Mouse (Mus musculus): Measurements from ENCODE around the gene Klf1. TPM values are rescaled to one million over a fixed set of nuclear protein-coding genes. Genes with fewer than 3 reads are reported as not detected.

The Klf1 gene
- 0.31 and 0.41 TPM in 2 replicates for polyA plus RNA-seq (2012; rRNA removed)

DNA sequence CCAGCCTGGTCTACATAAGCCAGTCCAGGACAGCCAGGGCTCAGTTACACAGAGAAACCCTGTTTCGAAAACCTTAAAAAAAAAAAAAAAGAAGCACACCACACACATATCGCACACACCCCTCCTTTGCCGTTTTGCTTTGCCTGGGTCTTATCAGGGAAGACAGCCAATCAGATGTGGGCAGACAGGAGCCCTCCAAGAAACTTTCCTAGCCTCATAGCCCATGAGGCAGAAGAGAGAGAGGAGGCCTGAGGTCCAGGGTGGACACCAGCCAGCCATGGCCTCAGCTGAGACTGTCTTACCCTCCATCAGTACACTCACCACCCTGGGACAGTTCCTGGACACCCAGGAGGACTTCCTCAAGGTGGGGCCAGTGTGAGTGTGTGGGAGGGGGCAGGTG is at the start of gene Klf1:
TSS of gene Klf1 (plus strand) at position 177 of the 400 bp plus-strand sequence.
- DNase-seq = no peak
- Histone ChIP-seq H3K27me3 (ENCODE audit: control insufficient read depth, insufficient read depth, low read length) (no peaks in the 10 kb centered on the region), H3K27ac (ENCODE audit: insufficient read depth, low read length) (no peak within 1 kb of the TSS), H3K4me3 (replicated peaks; ENCODE audit: insufficient read depth, low read depth, low read length) (peak within 1 kb of the TSS; percentile 57), H3K4me1 (ENCODE audit: control insufficient read depth, insufficient read depth, low read length) (peaks cover 2% of the 10 kb centered on the region; the same call in 1 of the 2 replicates)
- WGBS = 85% methylated on average over 3 of the region's 3 CpGs
- TF ChIP-seq CTCF (IDR thresholded peaks at IDR 0.05; ENCODE audit: borderline replicate concordance, insufficient read depth, low read depth, low read length) = no peak
- no peak for TF ChIP-seq POLR2A (IDR thresholded peaks at IDR 0.05; ENCODE audit: borderline replicate concordance, insufficient read depth, low read length)

DNA sequence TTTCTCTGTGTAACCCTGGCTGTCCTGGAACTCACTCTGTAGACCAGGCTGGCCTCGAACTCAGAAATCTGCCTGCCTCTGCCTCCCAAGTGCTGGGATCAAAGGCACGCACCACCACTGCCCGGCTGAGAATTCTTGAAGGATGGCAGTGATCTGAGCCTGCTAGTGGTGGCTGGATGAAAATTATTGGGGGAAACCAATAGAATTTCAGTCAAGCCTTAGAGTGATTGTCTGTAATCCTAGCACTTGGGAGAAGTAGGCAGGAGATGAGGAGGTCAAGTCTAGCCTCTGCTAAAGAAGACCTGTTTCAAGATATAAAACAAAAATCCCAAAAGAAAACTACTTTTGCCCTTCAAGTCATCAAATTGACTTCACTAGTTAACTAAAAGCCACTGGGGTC is 45.3 kb upstream of the Klf1 start:
- DNase-seq = no peak
- Histone ChIP-seq H3K4me1 (ENCODE audit: control insufficient read depth, insufficient read depth, low read length) (peaks cover 9% of the 10 kb centered on the region; the same call in 1 of the 2 replicates), H3K4me3 (replicated peaks; ENCODE audit: insufficient read depth, low read depth, low read length) (no peak overlapping the region), H3K27ac (ENCODE audit: insufficient read depth, low read length) (no peak overlapping the region), H3K27me3 (ENCODE audit: control insufficient read depth, insufficient read depth, low read length) (no peaks in the 10 kb centered on the region)
- no peak for TF ChIP-seq CTCF (IDR thresholded peaks at IDR 0.05; ENCODE audit: borderline replicate concordance, insufficient read depth, low read depth, low read length)
- 85% methylated on average over 3 of the region's 3 CpGs for WGBS

DNA sequence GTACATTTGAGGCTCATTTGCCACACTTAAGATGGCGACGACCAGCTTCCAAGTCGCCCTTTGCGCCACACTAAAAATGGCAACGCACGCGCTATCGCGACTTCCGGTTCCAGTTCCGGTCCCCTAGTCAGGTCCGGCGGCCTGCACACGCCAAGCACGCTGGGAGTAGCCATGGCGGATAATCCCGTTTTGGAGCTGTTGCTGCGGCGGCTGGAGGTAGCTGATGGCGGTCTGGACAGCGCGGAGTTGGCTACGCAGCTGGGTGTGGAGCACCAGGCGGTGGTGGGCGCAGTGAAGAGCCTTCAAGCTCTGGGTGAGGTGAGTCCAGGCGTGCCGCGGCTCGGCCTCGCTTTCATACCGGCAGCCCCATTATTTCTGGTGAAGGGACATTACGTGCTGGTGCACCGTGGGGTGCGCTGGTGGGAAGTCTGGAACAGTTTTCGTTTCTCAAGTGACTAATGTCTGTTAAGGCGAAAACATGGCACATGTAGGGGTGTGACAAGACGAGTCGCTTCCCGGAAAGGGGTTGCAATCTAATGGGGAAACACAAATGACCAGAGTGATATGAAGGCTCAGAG is 44.8 kb upstream of the Klf1 start, which contains the start of gene Farsa:
TSS of gene Farsa (plus strand) at position 126 of the 578 bp plus-strand sequence.
- WGBS = under 1% methylated on average over 39 of the region's 39 CpGs
- peak within 1 kb of the TSS; percentile 30 for H3K27ac ChIP-seq (ENCODE audit: insufficient read depth, low read length)
- peaks cover 9% of the 10 kb centered on the region; the same call in 1 of the 2 replicates for H3K4me1 ChIP-seq (ENCODE audit: control insufficient read depth, insufficient read depth, low read length)
- DNase-seq = peak; percentile 93 to 95
- TF ChIP-seq POLR2A (IDR thresholded peaks at IDR 0.05; ENCODE audit: borderline replicate concordance, insufficient read depth, low read length) = peak; percentile 95
- no peak for TF ChIP-seq CTCF (IDR thresholded peaks at IDR 0.05; ENCODE audit: borderline replicate concordance, insufficient read depth, low read depth, low read length)
- H3K4me3 ChIP-seq (replicated peaks; ENCODE audit: insufficient read depth, low read depth, low read length) = peak within 1 kb of the TSS; percentile 68
- H3K27me3 ChIP-seq (ENCODE audit: control insufficient read depth, insufficient read depth, low read length) = no peaks in the 10 kb centered on the region

DNA sequence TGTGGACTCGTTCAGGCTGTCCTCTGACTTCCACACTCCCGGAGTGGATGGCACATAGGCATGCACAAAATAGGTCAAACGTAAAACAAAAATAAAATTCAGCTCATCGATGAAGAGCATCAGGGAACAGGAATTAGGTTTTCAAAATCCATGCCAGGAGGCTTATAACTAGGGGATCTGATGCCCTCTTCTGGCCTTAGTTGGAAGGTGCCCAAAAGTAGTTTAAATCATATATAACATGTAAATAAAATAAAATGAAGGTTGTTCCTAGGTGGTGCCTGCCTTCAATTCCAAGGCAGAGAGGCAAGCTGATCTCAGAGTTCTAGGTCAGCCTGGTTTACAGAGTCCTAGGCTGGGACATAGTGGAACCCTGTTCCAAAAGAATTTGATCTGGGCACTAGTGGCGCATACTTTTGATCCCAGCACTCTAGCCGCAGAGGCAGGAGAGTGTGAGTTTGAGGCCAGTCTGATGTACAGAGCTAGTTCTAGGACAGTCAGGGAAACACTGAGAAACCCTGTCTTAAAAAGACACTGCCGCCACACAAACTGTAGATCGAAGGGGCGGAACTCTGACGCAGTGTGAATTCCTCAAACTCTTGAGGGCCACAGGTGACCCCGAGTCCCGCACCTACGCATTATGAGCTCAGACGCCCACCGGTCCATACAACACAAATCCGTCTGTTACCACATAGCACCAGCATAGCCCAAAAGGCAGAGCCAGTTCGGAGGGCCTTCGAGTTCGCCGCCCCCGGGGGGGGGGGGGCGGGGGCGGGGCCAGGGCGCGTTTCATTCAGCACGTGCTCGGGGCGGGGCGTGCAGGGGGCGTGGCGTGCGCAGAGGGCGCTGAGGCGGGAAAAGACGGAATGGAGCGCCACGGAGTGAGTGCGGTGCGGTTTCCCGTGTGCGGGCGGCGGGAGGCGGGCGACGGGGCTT is 30.1 kb upstream of the Klf1 start, which contains the start of gene Syce2:
TSS of gene Syce2 (plus strand) at position 736 of the 933 bp plus-strand sequence.
- no peak for TF ChIP-seq CTCF (IDR thresholded peaks at IDR 0.05; ENCODE audit: borderline replicate concordance, insufficient read depth, low read depth, low read length)
- no peak for TF ChIP-seq POLR2A (IDR thresholded peaks at IDR 0.05; ENCODE audit: borderline replicate concordance, insufficient read depth, low read length)
- Histone ChIP-seq H3K4me1 (ENCODE audit: control insufficient read depth, insufficient read depth, low read length) (peaks cover 3% of the 10 kb centered on the region; the same call in 1 of the 2 replicates), H3K27ac (ENCODE audit: insufficient read depth, low read length) (no peak within 1 kb of the TSS), H3K27me3 (ENCODE audit: control insufficient read depth, insufficient read depth, low read length) (no peaks in the 10 kb centered on the region), H3K4me3 (replicated peaks; ENCODE audit: insufficient read depth, low read depth, low read length) (peak within 1 kb of the TSS; percentile 56)
- peak; percentile 61 to 62 for DNase-seq
- 11% methylated on average over 43 of the region's 46 CpGs for WGBS

DNA sequence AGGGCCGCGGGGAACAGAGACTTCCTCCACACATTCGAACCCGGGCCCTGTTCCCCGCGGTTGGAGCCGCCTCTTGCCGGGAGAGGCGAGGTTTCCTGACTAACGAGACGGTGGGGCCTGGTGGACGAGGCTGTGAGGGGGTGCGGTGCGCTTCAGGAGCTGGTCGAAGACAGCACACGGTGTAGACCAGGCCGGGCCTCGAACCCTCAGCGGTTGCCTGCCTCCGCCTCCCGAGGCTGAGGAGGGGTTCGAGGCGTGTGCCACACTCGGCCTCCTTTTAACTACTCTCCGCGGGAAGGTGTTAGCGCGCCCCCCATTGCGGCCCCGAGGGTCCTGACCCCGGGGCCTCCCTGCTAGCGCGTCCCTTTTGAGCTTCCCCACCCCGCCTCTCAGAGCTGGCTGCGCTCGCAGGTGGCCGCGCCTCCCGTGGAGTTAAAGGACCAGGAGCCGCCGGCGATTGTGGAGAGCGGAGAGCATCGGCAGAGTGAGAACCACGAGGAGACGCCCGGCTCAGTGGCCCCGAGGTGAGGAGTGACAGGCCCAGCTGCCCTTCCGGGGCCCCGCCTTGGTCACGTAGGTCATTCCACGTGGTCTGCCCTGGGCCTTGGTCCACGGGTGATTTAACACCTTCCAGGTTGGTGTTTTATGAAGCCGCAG is 29.3 kb upstream of the Klf1 start:
- H3K4me1 ChIP-seq (ENCODE audit: control insufficient read depth, insufficient read depth, low read length) = peaks cover 6% of the 10 kb centered on the region
- no peak overlapping the region for H3K27ac ChIP-seq (ENCODE audit: insufficient read depth, low read length)
- TF ChIP-seq CTCF (IDR thresholded peaks at IDR 0.05; ENCODE audit: borderline replicate concordance, insufficient read depth, low read depth, low read length) = no peak
- TF ChIP-seq POLR2A (IDR thresholded peaks at IDR 0.05; ENCODE audit: borderline replicate concordance, insufficient read depth, low read length) = no peak
- peak overlapping the region; percentile 56 for H3K4me3 ChIP-seq (replicated peaks; ENCODE audit: insufficient read depth, low read depth, low read length)
- no peaks in the 10 kb centered on the region for H3K27me3 ChIP-seq (ENCODE audit: control insufficient read depth, insufficient read depth, low read length)
- DNase-seq = peak in 1 of 2 experiments; percentile 29
- 7% methylated on average over 54 of the region's 54 CpGs for WGBS

DNA sequence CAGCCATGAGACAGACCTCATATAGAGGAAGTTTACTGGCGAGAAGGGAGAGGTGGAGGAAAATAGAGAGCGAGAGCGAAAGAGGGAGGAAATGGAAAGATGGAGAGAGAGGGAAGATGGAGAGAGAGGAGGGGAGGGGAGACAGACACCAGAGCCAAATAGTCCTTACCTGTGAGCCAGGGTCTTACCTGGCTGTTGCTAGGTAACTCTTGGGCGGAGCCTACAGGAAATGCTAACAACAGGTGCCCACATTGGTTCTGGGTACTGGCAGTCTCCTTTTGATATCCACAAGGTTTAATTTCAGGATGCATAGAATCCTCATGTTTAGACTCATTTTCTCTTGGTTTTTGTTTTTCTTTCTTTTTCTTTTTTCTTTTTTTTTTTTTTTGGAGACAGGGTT is 28.7 kb upstream of the Klf1 start:
- Histone ChIP-seq H3K27me3 (ENCODE audit: control insufficient read depth, insufficient read depth, low read length) (no peaks in the 10 kb centered on the region), H3K4me3 (replicated peaks; ENCODE audit: insufficient read depth, low read depth, low read length) (no peak overlapping the region), H3K4me1 (ENCODE audit: control insufficient read depth, insufficient read depth, low read length) (peaks cover 9% of the 10 kb centered on the region), H3K27ac (ENCODE audit: insufficient read depth, low read length) (no peak overlapping the region)
- 94% methylated on average over 4 of the region's 4 CpGs for WGBS
- no peak for DNase-seq
- no peak for TF ChIP-seq CTCF (IDR thresholded peaks at IDR 0.05; ENCODE audit: borderline replicate concordance, insufficient read depth, low read depth, low read length)
- TF ChIP-seq POLR2A (IDR thresholded peaks at IDR 0.05; ENCODE audit: borderline replicate concordance, insufficient read depth, low read length) = no peak

DNA sequence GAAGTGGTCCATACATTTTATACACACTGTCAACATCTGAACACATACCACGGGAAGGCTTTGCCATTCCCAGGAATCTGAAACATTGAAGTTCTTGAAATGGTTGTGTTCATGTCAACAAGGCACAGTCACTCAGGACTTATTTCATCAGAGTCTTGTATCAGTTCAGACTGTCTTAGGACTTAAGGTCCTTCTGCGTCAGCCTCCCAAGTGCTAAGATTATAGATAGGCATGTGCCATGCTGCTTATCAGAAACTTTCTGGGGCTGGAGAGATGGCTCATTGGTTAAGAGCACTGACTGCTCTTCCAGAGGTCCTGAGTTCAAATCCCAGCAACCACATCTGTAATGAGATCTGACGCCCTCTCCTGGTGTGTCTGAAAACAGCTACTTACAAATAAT is 27.4 kb upstream of the Klf1 start:
- Histone ChIP-seq H3K4me1 (ENCODE audit: control insufficient read depth, insufficient read depth, low read length) (peaks cover 9% of the 10 kb centered on the region), H3K27me3 (ENCODE audit: control insufficient read depth, insufficient read depth, low read length) (no peaks in the 10 kb centered on the region), H3K27ac (ENCODE audit: insufficient read depth, low read length) (no peak overlapping the region), H3K4me3 (replicated peaks; ENCODE audit: insufficient read depth, low read depth, low read length) (no peak overlapping the region)
- DNase-seq = no peak
- TF ChIP-seq CTCF (IDR thresholded peaks at IDR 0.05; ENCODE audit: borderline replicate concordance, insufficient read depth, low read depth, low read length) (no peak), POLR2A (IDR thresholded peaks at IDR 0.05; ENCODE audit: borderline replicate concordance, insufficient read depth, low read length) (no peak)
- WGBS = 97% methylated on average over 3 of the region's 3 CpGs

Data from cerebellum, adult 2 months (tissue).